Mouse (Mus musculus): ENCODE results near the gene Slc38a6. TPM values are rescaled to one million over a fixed set of nuclear protein-coding genes. Genes with fewer than 3 reads are reported as not detected.

Gene Slc38a6
- 3.1 and 5.1 TPM in 2 replicates for polyA plus RNA-seq (2015; fragmentation: Nextera tagmentation; extraction: Ambion mirVana)

GRCm38 (mm10) chr12:73286287-73287092 is at the start of gene Slc38a6, which contains the start of gene Trmt5:
Gene Slc38a6 (plus strand): TSS chr12:73286779.
Gene Trmt5 (minus strand): TSS chr12:73286710.

Other genes starting within 250 kb of the Slc38a6 start
- gene Six1, start 232.9 kb upstream of the Slc38a6 start, polyA plus RNA-seq (2015; fragmentation: Nextera tagmentation; extraction: Ambion mirVana), result not detected in 2 replicates
- 0.02 and 0.06 TPM in 2 replicates for gene Six4, start 173.3 kb upstream of the Slc38a6 start, polyA plus RNA-seq (2015; fragmentation: Nextera tagmentation; extraction: Ambion mirVana)
- gene Mnat1, start 163.1 kb upstream of the Slc38a6 start, polyA plus RNA-seq (2015; fragmentation: Nextera tagmentation; extraction: Ambion mirVana), result 16.2 and 18.0 TPM in 2 replicates
- 8.8 and 8.9 TPM in 2 replicates for gene Trmt5, start 69 bp upstream of the Slc38a6 start, polyA plus RNA-seq (2015; fragmentation: Nextera tagmentation; extraction: Ambion mirVana)